Mouse (Mus musculus): ENCODE data around the gene Dnaaf1.

GRCm38 (mm10) chr8:119566367-119566766 is 8.7 kb upstream of the Dnaaf1 start:
- no peak for TF ChIP-seq GATA1 (IDR thresholded peaks at IDR 0.05; ENCODE audit: low read length)
- TF ChIP-seq TAL1 (IDR thresholded peaks at IDR 0.05; ENCODE audit: low read length), result no peak
